Mouse (Mus musculus) common myeloid progenitor, adult 5-6 weeks (primary cell): ENCODE results near the gene Ajm1. TPM values are rescaled to one million over a fixed set of nuclear protein-coding genes. Genes with fewer than 3 reads are reported as not detected.

Source experiments
- ATAC-seq: replicated peaks from 2 replicates; pipeline ENCODE4 v1.8.0; 2016; ENCODE audit warnings: low read depth, mild to moderate bottlenecking, moderate TSS enrichment, inconsistent platforms; ENCODE audit not compliant: poor library complexity, severe bottlenecking
- total RNA-seq: library from RNA; stranded (forward); fragments of 200-1000, 187-1606 nt; gene quantifications from 2 replicates; pipeline ENCODE4 v1.2.3, GENCODE M21; 2017

The Ajm1 gene
- total RNA-seq, 1 experiment from 2014 or later: 0.55 TPM

DNA sequence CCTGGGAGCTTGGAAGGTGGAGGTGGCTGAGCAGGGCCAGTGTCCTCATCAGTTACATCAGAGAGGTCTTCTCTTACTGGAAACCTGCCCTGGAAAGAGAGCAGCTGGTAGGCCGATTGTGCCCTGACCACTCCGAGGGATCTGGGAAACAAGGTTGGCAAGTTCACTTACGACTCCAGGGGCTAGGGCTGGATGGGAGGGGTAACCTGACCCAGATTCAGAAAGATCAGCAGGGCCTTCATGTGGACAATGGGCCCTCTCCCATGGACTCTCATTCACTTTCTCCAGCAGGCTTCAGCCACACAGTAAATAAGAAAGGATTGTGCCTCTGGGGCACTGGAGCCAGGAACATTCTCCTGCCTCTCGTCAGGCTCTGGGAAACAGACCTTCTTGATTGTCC is 3.3 kb upstream of the Ajm1 start:
- no peak for ATAC-seq

DNA sequence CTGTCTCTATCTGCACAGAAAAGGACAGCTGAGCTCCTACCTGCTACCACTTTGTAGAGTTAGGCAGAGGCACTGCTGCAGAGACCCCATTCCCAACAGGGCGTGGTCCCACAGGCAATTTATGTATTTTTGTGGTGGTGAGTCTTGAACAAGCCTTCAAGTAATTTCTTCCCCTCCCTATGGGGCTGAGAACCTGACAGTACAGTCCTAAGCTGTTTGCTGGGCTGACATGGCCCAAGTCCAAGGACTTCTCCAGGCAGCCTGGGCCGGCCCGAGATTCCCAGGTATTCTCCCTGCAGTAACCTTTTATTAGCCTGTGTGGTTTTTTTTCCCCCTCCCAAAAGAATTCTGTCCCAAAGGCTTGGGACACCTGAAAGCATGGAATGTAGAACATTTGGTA is 2.6 kb upstream of the Ajm1 start:
- ATAC-seq: no peak

DNA sequence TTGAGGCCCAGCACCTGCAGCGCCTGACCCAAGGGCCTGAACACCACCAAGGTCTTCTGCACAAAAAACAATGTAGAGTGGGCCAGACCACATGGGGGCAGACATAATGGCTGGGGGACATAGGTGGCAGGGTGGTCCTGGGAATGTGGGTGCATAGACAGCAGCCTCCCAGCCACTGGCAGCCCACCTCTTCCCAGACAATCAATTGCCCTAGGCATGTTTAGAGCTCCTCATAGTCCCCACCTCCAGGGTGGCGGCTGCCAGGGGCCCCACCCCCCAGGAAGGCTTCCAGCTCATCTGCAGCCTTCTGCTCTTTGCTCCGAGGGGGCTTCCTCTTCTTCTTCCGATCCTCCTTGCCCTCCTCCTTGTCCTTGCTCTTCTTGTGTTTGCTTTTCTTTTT is 2.0 kb upstream of the Ajm1 start:
- no peak for ATAC-seq

DNA sequence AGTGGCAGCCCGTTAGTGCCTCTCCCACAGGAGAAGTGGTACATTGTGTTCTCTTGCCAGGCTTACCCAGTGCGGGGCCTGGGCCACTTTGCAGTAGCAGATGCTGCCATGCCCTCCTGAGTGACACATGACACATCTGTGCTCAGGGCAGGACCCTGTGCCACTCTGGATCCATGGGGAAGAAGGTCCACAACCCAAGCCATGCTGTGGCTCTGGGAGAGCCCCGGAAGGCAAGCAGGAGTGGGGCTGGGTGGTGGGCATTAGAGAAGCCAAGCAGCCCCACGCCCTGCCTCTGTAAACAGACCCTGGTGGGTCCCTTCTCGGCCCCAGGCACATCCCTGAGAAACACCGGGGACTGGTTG is 1.5 kb upstream of the Ajm1 start:
- no peak for ATAC-seq

DNA sequence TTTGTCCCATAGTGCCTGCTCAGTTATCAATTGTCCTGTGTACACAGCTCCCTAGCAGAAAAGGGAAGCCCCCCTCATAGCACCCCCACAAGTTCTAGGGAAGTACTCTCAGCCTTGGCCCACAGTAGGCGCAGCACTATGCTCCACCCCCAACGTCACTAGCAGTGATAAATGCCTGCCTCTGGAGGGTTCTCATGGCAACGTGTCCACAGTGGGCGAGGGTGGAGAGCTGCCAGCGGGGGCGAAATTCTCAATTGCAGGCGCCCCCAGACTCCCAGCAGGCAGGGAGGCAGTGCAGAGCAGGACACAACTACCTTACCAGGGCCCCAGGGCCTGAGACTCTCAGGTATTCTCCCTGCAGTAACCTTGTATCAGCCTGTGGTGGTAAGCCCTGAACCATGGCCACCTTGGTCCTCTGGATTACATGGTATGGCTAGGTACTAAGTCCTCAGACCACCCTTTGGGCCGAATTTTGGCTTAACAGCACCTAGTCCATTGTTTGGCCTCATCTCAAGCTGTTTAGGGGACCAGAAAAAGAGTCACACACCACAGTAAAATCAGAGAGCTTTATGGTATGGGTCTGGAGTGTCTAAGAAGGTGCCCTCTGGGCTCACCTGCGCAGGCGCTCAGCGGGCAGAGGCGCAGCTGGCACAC is 1.0 kb upstream of the Ajm1 start:
- ATAC-seq: peak; percentile 40

DNA sequence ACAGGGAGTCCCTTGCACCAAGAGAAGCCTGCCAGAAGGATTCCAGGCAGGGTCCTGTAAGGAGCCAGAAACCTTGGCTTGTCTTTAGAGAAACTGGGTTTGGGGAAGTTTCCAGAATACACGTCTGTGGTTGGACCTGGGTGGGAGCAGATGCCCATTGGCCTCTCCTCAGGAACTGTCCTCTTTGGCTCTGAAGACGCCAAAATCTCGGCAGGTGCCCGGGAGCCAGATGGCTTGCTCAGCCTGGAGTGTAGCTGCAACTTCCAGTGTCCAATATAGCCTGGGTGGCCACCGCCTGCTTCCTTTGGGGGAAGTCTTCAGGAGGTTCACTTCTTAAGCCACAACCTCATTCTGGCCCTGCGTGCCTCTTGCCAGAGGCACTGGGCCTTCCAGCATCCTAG is 344 bp upstream of the Ajm1 start:
- ATAC-seq: 0 out of 2 replicates have a peak, but pooled peaks have one; percentile 9

DNA sequence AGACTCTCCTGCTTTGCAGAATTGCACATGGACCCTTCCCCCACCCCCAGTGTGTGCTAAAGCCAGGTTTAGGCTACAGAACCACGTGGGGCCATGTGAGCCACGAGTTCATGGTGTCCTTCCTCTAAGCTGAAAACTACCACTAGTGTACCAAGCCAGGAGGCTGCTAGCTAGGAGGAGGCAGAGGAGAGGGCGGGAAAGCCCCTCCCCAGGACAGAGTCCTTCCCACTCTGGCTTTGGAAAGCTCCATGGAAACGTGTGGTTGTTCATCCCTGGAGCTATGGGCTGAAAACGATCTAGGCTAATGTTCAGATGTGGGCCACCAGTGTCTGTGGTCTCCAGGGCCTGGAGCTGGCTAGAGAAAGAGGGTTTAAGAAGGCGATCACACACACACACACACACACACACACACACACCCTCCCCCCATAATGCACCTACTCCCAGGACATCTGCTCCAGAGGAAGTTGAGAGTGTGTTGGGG is 896 bp downstream of the Ajm1 start:
- no peak for ATAC-seq

DNA sequence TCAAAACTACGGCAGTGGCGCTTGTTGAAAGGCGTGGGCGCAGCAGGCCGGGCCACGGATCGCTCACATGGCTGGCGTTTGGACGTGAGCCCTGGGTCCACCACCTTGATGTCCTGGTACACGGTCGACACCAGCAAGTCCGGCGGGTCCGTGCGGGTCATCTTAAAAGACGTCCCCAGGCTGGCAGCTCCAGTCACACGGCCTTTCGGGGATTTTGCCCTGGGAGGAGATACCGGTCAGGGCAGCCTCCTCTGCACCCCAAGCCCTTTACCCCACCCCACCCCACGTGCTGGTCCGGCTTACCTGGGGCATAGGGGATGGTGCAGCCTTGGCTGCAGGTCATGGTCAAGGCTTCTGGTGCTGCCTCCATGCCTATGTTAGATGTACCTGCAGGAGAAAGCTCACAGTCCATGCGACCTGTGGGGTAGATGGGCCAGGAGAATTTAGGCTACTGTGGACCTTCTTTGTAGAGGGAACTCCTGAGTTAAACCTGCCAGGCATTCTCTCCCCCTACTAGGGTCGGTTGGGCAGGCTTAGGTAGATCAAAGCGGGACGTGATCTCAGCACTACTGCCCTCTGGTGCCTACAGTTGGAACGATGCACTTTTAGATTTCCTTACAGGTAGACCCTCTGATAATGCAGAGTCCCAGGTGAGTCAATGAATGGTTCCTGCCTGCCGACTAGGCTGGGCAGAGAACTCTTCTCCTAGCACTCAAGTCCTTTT is 1.7 kb downstream of the Ajm1 start:
- no peak for ATAC-seq

DNA sequence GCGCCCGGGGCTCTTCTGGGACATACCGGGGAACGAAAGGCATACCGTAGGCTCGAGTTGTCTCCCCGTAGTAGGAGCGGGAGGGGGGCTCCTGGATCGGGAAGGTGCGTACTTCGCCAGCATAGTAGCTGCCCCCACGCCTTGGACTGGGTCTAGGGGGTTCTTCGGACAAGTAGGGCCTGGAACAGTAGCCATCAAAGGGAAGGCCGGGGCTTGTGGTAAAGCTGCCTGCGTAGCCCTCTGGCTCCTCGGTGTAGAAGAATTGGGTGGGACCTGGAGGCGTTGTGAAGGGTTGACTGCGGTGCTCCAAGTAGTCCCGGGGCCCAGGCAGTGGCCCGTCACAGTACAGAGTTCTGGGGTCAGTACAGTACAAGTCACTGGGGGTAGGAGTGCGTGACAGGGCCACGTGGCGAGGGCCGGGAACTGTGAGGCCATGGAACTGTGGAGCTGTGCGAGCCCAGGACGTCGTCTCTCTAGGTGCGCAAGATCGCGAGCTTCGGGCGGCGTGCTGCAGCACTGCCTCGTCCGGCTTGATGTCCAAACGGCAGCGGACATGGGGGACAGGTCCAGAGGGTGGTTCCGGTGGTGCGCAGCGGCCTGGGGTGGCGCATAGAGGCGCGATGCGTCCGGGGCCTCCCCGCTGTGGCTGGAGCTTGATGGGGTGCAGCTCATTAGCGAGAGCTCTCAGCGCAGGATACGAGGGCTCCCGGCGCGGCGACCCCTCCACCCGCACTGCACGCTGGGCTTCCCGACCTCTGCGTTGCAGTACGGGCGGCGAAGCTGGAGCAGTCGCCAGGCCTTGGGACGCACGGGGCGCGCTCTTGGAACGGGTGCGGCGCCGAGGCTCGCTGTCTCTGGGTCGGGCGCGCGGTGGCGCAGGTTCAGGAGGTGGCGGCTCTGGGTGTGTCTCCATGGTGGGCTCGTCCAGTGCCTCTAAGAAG is 2.5 kb downstream of the Ajm1 start:
- no peak for ATAC-seq

DNA sequence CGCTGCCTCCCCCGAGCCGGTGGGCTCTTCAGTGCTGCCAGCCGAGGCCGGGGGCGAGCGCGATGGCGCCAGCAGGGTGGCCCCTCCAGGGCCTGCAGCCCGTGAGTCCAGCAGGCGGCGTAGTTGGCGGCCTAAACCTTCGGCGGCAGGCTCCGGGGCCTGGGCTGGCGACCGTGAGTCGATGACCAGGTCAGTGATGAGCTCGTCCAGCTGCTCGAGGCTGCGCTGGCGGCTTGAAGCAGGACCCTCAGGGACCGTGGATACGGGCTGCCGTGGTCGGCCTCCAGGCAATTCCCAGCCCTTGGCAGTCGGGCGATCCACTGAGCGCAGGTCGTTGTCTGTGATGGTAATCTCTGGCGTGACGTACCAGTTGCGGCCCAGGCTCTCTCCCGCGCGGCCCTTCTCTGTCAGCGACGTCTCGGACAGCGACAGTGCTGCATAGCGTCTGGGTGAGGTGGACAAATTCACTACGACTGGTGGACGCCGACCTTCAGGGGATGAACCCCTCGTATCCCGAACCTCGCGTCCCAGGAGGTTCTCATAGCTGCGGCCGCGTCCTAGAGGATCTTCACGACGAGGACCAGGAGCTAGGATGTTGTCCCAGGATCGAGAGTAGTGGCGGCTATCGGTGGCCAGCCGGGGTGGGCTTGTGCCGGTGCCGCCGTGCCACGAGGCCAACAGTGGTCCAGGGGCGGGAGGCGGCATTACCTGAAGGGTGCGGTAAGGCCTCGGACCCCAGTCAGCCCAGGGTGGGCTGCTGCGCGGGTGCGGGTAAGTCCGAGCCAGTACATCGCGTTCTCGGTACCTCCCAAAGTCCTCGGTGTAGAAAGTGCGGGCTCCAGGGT is 3.4 kb downstream of the Ajm1 start:
- no peak for ATAC-seq

DNA sequence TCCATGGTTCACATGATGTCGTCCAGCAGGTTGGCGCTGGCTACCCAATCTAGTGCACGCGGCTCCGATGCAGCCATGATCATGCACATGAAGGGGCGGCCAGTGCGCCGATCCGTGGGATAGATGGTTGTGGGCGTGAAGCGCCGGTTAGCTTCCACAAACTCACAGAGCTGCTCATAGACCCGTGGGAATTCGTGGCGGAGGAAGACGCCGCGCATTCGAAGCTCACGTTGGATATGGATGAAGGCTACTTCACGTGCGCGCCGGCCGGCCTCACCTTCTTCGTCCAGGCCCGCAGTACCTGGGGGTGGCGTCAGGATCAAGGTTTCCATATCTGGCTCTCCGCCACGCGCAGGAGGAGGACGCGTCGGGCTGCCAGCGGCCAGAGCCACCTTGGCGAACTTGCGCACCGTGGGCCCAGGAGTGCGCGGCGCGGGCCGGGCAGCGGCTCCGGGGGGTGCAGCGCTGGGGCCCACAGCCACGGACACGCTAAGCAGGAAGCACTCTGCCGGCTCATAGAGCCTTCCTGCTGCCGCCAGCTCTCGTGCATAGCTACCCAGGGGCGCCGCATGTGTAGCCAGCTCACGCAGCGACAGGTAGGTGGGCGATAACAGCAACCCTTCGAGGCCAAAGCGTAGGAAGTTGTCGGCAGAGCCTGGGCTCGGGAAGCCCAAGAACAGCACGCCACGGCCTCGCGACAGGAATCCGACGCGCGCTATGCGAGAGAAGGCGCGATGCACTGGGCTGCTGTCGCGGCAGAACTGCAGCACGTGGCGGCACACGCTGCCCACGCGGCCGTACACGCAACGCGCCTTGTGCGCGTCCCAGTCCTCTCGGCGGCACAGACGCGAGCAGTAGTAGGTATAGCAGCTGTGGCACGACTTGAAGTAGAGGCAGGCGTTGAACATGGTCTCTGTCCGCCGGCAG is 4.3 kb downstream of the Ajm1 start:
- ATAC-seq: no peak

DNA sequence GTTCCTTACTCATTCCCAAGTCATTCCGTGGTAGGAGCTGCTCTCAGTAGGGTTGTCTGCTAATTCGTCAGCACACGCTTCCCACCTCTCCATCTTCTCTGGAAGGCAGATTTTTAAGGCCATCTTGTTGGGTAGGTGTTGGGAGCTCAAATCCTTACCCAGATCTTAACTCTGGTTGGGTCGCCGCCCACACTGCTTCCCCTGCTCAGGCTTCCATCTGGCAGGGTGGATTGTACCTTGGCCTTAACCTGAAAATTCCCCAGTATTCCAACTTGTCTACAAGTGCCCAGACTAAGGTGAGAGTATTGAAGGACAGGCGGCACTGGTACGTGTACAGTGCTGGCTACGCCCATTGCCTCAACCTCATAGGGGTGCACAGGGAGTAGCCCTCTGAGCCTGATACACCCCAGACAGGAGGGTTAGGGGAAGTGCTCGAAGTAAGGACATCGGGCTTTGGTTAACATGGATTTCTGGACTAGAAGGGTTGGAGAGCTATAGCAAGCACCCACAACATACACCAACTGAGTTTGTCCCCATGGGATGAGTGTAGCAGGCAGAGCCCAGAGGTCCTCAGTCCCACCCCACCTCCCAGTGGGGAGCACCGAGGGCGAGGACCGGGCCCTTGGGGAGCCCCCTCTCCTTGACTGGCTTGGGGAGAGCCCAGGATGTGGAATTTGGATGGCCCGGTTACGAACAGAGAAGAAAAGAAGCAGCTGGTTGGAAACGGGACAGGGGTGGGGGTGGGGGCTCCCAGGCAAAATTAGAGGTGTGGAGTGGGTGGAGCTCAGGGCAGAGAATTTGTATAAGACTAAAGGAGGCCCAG is 5.3 kb downstream of the Ajm1 start:
- no peak for ATAC-seq

DNA sequence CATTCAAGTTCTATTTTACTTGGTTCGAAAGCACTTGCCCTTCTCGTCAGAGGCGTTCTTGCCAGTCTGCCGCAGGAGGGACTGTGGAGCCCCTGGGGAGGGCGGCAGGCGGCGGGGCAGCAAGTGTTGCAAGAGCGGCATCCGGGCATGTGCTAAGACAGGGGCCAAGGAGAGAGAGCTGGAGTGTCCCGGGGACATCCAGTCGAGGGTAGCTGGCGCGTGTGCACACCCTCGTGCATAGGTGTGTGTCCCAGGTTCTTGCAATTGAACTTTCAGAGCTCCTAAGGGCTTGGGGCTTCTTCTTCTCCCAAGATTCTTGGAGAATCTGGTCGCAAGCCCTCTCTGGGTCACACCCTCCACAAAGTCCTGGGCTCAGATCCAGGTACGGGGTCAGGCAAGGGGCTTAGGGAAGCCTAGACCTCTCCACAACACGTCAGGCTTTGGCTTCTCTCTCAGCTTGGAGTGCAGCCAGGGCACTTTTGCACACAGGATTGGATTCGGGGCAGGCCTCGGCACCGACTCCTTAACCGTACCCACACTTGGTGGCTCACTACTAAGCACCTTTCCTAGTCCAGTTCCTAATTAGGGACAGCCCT is 6.0 kb downstream of the Ajm1 start:
- ATAC-seq: 0 out of 2 replicates have a peak, but pooled peaks have one; percentile 13

DNA sequence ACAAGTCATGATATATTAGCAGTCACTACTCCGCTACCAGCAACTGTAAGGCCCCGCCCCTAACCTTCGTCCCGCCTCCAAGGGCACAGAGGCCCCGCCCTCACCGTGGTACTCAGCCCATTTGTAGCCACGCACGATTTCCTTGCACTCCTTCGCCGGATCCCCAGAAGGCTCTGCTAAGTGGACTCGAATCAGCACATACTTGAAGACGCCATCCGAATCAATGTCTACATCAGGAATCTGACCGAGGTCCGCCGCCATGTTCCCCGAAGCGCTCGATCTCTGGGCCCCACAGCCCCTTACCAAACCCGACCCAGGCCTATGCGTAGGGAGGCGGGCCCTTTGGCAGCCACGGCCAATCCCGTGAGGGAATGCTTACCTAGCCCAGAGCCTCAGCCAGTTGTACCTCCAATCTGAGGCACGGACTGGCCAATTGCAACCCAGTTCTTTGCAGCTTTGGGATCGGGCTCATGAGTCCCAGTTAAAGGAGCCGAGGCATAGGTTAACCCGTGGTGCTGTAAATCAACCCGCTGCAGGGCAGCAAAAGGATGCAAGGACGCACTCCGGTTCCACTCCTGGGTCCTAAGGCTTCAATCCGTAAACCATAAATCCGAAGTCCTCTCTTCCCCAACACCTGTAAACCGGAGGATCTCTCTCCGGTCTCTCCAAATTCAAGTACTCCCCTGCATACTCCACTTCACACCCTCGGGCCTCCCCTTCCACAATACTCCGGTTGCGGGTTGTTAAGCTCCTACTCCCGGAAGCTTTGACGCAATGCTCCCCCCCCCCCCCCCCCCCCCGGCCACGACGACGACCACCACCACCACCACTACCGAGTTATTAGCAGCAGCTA is 6.8 kb downstream of the Ajm1 start, which contains the start of the genes Mamdc4 and Phpt1:
Gene Mamdc4 (minus strand): TSS at position 267 of the 853 bp plus-strand sequence.
Gene Phpt1 (minus strand): TSS at position 646 of the 853 bp plus-strand sequence.
- peak; percentile 90 for ATAC-seq

DNA sequence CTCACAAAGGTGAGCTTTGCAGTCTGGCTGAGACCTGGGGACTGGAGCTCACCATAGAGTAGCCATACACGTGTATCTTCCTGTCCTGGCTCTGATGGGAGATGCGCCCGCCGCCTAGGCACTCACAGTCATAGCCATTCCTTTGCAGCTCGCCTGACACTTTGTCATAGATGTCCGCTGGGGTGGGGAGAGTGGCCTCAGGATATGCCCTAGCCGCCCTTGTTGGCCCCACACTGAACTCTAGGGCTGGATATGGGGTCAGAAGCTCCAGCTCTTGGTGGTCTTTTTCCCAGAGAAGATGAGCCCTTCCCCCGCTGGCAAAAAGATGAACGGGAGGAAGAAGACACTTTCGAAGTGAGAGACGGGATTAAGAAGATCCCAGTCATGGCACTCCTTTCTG is 7.4 kb downstream of the Ajm1 start:
- no peak for ATAC-seq

DNA sequence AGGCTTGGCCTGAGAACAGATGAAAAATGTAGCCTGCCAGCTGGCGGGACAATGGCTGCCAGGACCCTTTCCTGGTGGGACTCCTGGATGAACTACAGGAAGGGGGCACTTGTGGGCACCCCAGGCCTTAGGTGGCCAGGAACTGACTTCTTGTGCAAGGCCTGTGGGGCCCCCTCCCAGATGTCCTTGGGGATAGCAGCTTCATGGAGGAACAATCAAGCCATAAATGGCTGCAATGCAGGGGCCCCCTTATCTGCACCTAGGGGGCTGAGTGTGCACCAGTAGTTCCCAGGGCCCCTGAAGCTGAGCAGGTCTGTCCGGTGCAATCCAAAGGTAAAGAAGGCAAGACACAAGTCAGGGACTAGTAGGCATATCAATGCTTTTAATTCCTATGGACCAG is 8.5 kb downstream of the Ajm1 start:
- ATAC-seq: no peak

DNA sequence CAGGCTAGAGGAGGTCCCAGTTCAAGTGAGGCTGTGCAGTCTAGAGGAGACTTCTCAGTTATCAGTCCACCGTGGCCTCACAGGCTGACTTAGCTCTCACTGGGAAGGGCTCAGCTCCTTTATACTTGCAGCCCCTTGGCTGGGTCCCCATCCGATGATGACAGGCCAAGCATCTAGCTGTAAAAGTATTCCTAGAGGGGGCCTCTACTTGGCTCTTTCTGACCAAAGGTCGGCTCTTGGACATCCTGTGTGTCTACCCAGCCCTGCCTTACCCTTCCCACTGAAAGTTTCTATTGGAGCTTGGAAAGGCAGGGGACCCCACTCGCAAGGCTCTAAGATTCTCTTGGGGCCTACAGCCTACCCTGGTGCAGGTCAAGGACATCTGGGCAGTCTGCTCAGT is 10.3 kb downstream of the Ajm1 start:
- ATAC-seq: no peak
